Mouse (Mus musculus): Measurements from ENCODE around the gene Uba52. TPM values are rescaled to one million over a fixed set of nuclear protein-coding genes. Genes with fewer than 3 reads are reported as not detected.

Gene Uba52
- polyA plus RNA-seq, 1 experiment from 2014 or later = 909 TPM

GRCm38 (mm10) chr8:70488931-70489470 is 21.6 kb downstream of the Uba52 start:
- peak overlapping the region; percentile 33 for H3K9ac ChIP-seq
- no peak for ATAC-seq (ENCODE audit: borderline replicate concordance, extremely low read depth, low FRiP score, low TSS enrichment)
- peak overlapping the region; percentile 97 for H3K27ac ChIP-seq
- 2% methylated on average over 14 of the region's 14 CpGs for WGBS
- H3K4me2 ChIP-seq = peak overlapping the region; percentile 82
- H3K36me3 ChIP-seq = no peaks in the 10 kb centered on the region
- peak overlapping the region; percentile 32 for H3K4me3 ChIP-seq
- H3K27me3 ChIP-seq = peaks cover 98% of the 10 kb centered on the region
- peaks cover 76% of the 10 kb centered on the region for H3K4me1 ChIP-seq
- H3K9me3 ChIP-seq = no peaks in the 10 kb centered on the region

- H3K4me2 ChIP-seq = peak overlapping the region; percentile 82
- 4% methylated on average over 55 of the region's 55 CpGs for WGBS
- peak overlapping the region; percentile 97 for H3K27ac ChIP-seq
- H3K9ac ChIP-seq = peak overlapping the region; percentile 8; the same call in 1 of the 2 replicates
- no peak for ATAC-seq (ENCODE audit: borderline replicate concordance, extremely low read depth, low FRiP score, low TSS enrichment)
- no peaks in the 10 kb centered on the region for H3K36me3 ChIP-seq
- H3K4me3 ChIP-seq = peak overlapping the region; percentile 13
- no peaks in the 10 kb centered on the region for H3K9me3 ChIP-seq
- H3K27me3 ChIP-seq = peaks cover 95% of the 10 kb centered on the region
- peaks cover 75% of the 10 kb centered on the region for H3K4me1 ChIP-seq
These were observed 22.4 kb downstream of the Uba52 start for GRCm38 (mm10) chr8:70487993-70488796.

GRCm38 (mm10) chr8:70486941-70487520 is 23.6 kb downstream of the Uba52 start, which contains the start of gene Tmem59l:
Gene Tmem59l, minus strand, starts transcription at chr8:70487358.
- H3K9me3 ChIP-seq = no peaks in the 10 kb centered on the region
- H3K4me1 ChIP-seq = peaks cover 67% of the 10 kb centered on the region
- H3K9ac ChIP-seq = peak within 1 kb of the TSS; percentile 8; the same call in 1 of the 2 replicates
- peaks cover 85% of the 10 kb centered on the region for H3K27me3 ChIP-seq
- peak within 1 kb of the TSS; percentile 97 for H3K27ac ChIP-seq
- peak within 1 kb of the TSS; percentile 82 for H3K4me2 ChIP-seq
- H3K4me3 ChIP-seq = peak within 1 kb of the TSS; percentile 13
- no peaks in the 10 kb centered on the region for H3K36me3 ChIP-seq
- no peak for ATAC-seq (ENCODE audit: borderline replicate concordance, extremely low read depth, low FRiP score, low TSS enrichment)
- 6% methylated on average over 33 of the region's 33 CpGs for WGBS

- Histone ChIP-seq H3K27ac (no peak overlapping the region), H3K9ac (no peak overlapping the region), H3K36me3 (no peaks in the 10 kb centered on the region), H3K9me3 (no peaks in the 10 kb centered on the region), H3K4me2 (no peak overlapping the region), H3K4me1 (peaks cover 60% of the 10 kb centered on the region), H3K4me3 (no peak overlapping the region), H3K27me3 (peaks cover 77% of the 10 kb centered on the region)
- WGBS = 49% methylated on average over 7 of the region's 7 CpGs
- no peak for ATAC-seq (ENCODE audit: borderline replicate concordance, extremely low read depth, low FRiP score, low TSS enrichment)
These were observed 24.4 kb downstream of the Uba52 start for GRCm38 (mm10) chr8:70486191-70486681.

- WGBS = 54% methylated on average over 2 of the region's 2 CpGs
- Histone ChIP-seq H3K4me3 (no peak overlapping the region), H3K4me1 (peaks cover 30% of the 10 kb centered on the region), H3K9me3 (no peaks in the 10 kb centered on the region), H3K4me2 (no peak overlapping the region), H3K27ac (peak overlapping the region; percentile 85), H3K27me3 (peaks cover 47% of the 10 kb centered on the region), H3K36me3 (no peaks in the 10 kb centered on the region), H3K9ac (no peak overlapping the region)
- peak; percentile 63 for ATAC-seq (ENCODE audit: borderline replicate concordance, extremely low read depth, low FRiP score, low TSS enrichment)
These were observed 27.7 kb downstream of the Uba52 start for GRCm38 (mm10) chr8:70482943-70483342.

GRCm38 (mm10) chr8:70481908-70482307 is 28.7 kb downstream of the Uba52 start:
- WGBS = 73% methylated on average over 3 of the region's 3 CpGs
- Histone ChIP-seq H3K4me3 (no peak overlapping the region), H3K9ac (no peak overlapping the region), H3K9me3 (no peaks in the 10 kb centered on the region), H3K27ac (peak overlapping the region; percentile 85; the same call in 1 of the 2 replicates), H3K4me2 (no peak overlapping the region), H3K27me3 (peaks cover 39% of the 10 kb centered on the region), H3K36me3 (no peaks in the 10 kb centered on the region), H3K4me1 (peaks cover 33% of the 10 kb centered on the region)
- no peak for ATAC-seq (ENCODE audit: borderline replicate concordance, extremely low read depth, low FRiP score, low TSS enrichment)

- no peaks in the 10 kb centered on the region for H3K9me3 ChIP-seq
- no peak overlapping the region for H3K9ac ChIP-seq
- 2% methylated on average over 21 of the region's 21 CpGs for WGBS
These were observed 33.2 kb downstream of the Uba52 start for GRCm38 (mm10) chr8:70477269-70477982.

GRCm38 (mm10) chr8:70476333-70477268 is 34.0 kb downstream of the Uba52 start, which contains the start of gene Klhl26:
Gene Klhl26, minus strand, starts transcription at chr8:70476968.
- peaks cover 21% of the 10 kb centered on the region for H3K4me1 ChIP-seq
- peak within 1 kb of the TSS; percentile 62 for H3K4me2 ChIP-seq
- H3K36me3 ChIP-seq = no peaks in the 10 kb centered on the region
- peak within 1 kb of the TSS; percentile 77 for H3K27ac ChIP-seq
- WGBS = under 1% methylated on average over 53 of the region's 53 CpGs
- peak within 1 kb of the TSS; percentile 74 for H3K4me3 ChIP-seq
- H3K9me3 ChIP-seq = no peaks in the 10 kb centered on the region
- H3K27me3 ChIP-seq = 0 out of 2 replicates have a peak, but pooled peaks cover 3% of the 10 kb centered on the region
- ATAC-seq (ENCODE audit: borderline replicate concordance, extremely low read depth, low FRiP score, low TSS enrichment) = peak; percentile 91
- peak within 1 kb of the TSS; percentile 79 for H3K9ac ChIP-seq

More at GRCm38 (mm10) chr8:70477269-70477982, 33.2 kb downstream of the Uba52 start:
- peaks cover 21% of the 10 kb centered on the region for H3K4me1 ChIP-seq
- H3K36me3 ChIP-seq = no peaks in the 10 kb centered on the region
- peak; percentile 29 for ATAC-seq (ENCODE audit: borderline replicate concordance, extremely low read depth, low FRiP score, low TSS enrichment)
- peak overlapping the region; percentile 77 for H3K27ac ChIP-seq
- H3K4me2 ChIP-seq = peak overlapping the region; percentile 62
- H3K27me3 ChIP-seq = peaks cover 3% of the 10 kb centered on the region; the same call in 1 of the 2 replicates
- peak overlapping the region; percentile 74 for H3K4me3 ChIP-seq

- Histone ChIP-seq H3K9ac (no peak overlapping the region), H3K4me3 (no peak overlapping the region), H3K27ac (no peak overlapping the region), H3K4me2 (no peak overlapping the region), H3K27me3 (no peaks in the 10 kb centered on the region), H3K9me3 (no peaks in the 10 kb centered on the region), H3K4me1 (peaks cover 45% of the 10 kb centered on the region), H3K36me3 (no peaks in the 10 kb centered on the region)
- no peak for ATAC-seq (ENCODE audit: borderline replicate concordance, extremely low read depth, low FRiP score, low TSS enrichment)
- 92% methylated on average over 7 of the region's 7 CpGs for WGBS
These were observed 38.7 kb downstream of the Uba52 start for GRCm38 (mm10) chr8:70471856-70472255.

GRCm38 (mm10) chr8:70469938-70470337 is 40.7 kb downstream of the Uba52 start:
- peaks cover 6% of the 10 kb centered on the region; the same call in 1 of the 2 replicates for H3K36me3 ChIP-seq
- WGBS = 53% methylated on average over 2 of the region's 2 CpGs
- peaks cover 42% of the 10 kb centered on the region for H3K4me1 ChIP-seq
- H3K4me3 ChIP-seq = no peak overlapping the region
- H3K9me3 ChIP-seq = no peaks in the 10 kb centered on the region
- no peak overlapping the region for H3K4me2 ChIP-seq
- no peak overlapping the region for H3K9ac ChIP-seq
- ATAC-seq (ENCODE audit: borderline replicate concordance, extremely low read depth, low FRiP score, low TSS enrichment) = no peak
- no peak overlapping the region for H3K27ac ChIP-seq
- no peaks in the 10 kb centered on the region for H3K27me3 ChIP-seq

All from lung, embryonic 15.5 days (tissue).